Mouse (Mus musculus) cortical plate, adult 2 months (tissue): Measurements from ENCODE around the gene Bcor.

Experiments used
- CTCF ChIP-seq: fragments of 200-500 bp; IDR thresholded peaks from 2 replicates; pipeline ENCODE4 v1.5.1; 2011; ENCODE audit warnings: mild to moderate bottlenecking, control low read depth, low read length; ENCODE audit not compliant: insufficient read depth; ENCODE audit errors: extremely low read depth
- POLR2A ChIP-seq: fragments of 200-500 bp; IDR thresholded peaks from 2 replicates; pipeline ENCODE4 v1.6.1; 2011; ENCODE audit warnings: mild to moderate bottlenecking, low read length, control low read depth; ENCODE audit not compliant: insufficient read depth; ENCODE audit errors: extremely low read depth

GRCm38 (mm10) chrX:12129230-12129629 lies 30.9 kb downstream of the Bcor start:
- TF ChIP-seq CTCF (no peak), POLR2A (no peak)
